Mouse (Mus musculus): ENCODE measurements around the gene Zdhhc4. TPM values are rescaled to one million over a fixed set of nuclear protein-coding genes. Genes with fewer than 3 reads are reported as not detected.

Zdhhc4 gene
- total and polyA plus RNA-seq, 2 experiments from 2014 or later, result 63.3 to 104 TPM

GRCm38 (mm10) chr5:143317288-143317610, 11.8 kb downstream of the Zdhhc4 start:
- Histone ChIP-seq H3K27me3 (ENCODE audit: control insufficient read depth, insufficient read depth, low read length) (no peaks in the 10 kb centered on the region), H3K4me2 (ENCODE audit: low read depth, low read length) (no peak overlapping the region), H3K4me1 (ENCODE audit: control insufficient read depth, insufficient read depth) (peaks cover 10% of the 10 kb centered on the region), H3K4me3 (ENCODE audit: low read depth, low read length) (no peak overlapping the region), H3K9ac (replicated peaks; ENCODE audit: low read depth, low read length) (no peak overlapping the region), H3K36me3 (replicated peaks; ENCODE audit: control insufficient read depth, insufficient read depth, low read length) (peaks cover 61% of the 10 kb centered on the region), H3K27ac (ENCODE audit: low read depth) (no peak overlapping the region), H3K9me3 (replicated peaks; ENCODE audit: control insufficient read depth, low read length) (no peaks in the 10 kb centered on the region)
- TF ChIP-seq CTCF (IDR thresholded peaks at IDR 0.05; ENCODE audit: low read depth), result no peak
- no peak for TF ChIP-seq EP300 (IDR thresholded peaks at IDR 0.05; ENCODE audit: low read depth)
- ATAC-seq (ENCODE audit: insufficient read depth, low read depth), result no peak
- DNase-seq (ENCODE audit: low spot score), result no peak
- 77% methylated on average over 8 of the region's 8 CpGs for WGBS

GRCm38 (mm10) chr5:143316605-143317287, 12.3 kb downstream of the Zdhhc4 start:
- Histone ChIP-seq H3K4me1 (ENCODE audit: control insufficient read depth, insufficient read depth) (peaks cover 10% of the 10 kb centered on the region), H3K27me3 (ENCODE audit: control insufficient read depth, insufficient read depth, low read length) (no peaks in the 10 kb centered on the region), H3K27ac (ENCODE audit: low read depth) (no peak overlapping the region), H3K9me3 (replicated peaks; ENCODE audit: control insufficient read depth, low read length) (no peaks in the 10 kb centered on the region), H3K4me2 (ENCODE audit: low read depth, low read length) (no peak overlapping the region), H3K9ac (replicated peaks; ENCODE audit: low read depth, low read length) (no peak overlapping the region), H3K36me3 (replicated peaks; ENCODE audit: control insufficient read depth, insufficient read depth, low read length) (peaks cover 57% of the 10 kb centered on the region), H3K4me3 (ENCODE audit: low read depth, low read length) (no peak overlapping the region)
- WGBS, result 88% methylated on average over 5 of the region's 5 CpGs
- no peak for DNase-seq (ENCODE audit: low spot score)
- ATAC-seq (ENCODE audit: insufficient read depth, low read depth), result no peak
- TF ChIP-seq EP300 (IDR thresholded peaks at IDR 0.05; ENCODE audit: low read depth) (no peak), CTCF (IDR thresholded peaks at IDR 0.05; ENCODE audit: low read depth) (no peak)

GRCm38 (mm10) chr5:143315514-143315888, 13.6 kb downstream of the Zdhhc4 start:
- Histone ChIP-seq H3K27me3 (ENCODE audit: control insufficient read depth, insufficient read depth, low read length) (no peaks in the 10 kb centered on the region), H3K27ac (ENCODE audit: low read depth) (no peak overlapping the region), H3K9ac (replicated peaks; ENCODE audit: low read depth, low read length) (no peak overlapping the region), H3K4me1 (ENCODE audit: control insufficient read depth, insufficient read depth) (peaks cover 10% of the 10 kb centered on the region), H3K36me3 (replicated peaks; ENCODE audit: control insufficient read depth, insufficient read depth, low read length) (peaks cover 56% of the 10 kb centered on the region), H3K4me2 (ENCODE audit: low read depth, low read length) (peak overlapping the region; percentile 93), H3K9me3 (replicated peaks; ENCODE audit: control insufficient read depth, low read length) (no peaks in the 10 kb centered on the region), H3K4me3 (ENCODE audit: low read depth, low read length) (peak overlapping the region; percentile 83)
- WGBS, result 18% methylated on average over 8 of the region's 8 CpGs
- ATAC-seq (ENCODE audit: insufficient read depth, low read depth) (0 out of 2 replicates have a peak, but pooled peaks have one; percentile 5), DNase-seq (ENCODE audit: low spot score) (no peak)
- TF ChIP-seq EP300 (IDR thresholded peaks at IDR 0.05; ENCODE audit: low read depth), result no peak
- no peak for TF ChIP-seq CTCF (IDR thresholded peaks at IDR 0.05; ENCODE audit: low read depth)

GRCm38 (mm10) chr5:143314730-143315513, 14.1 kb downstream of the Zdhhc4 start, which contains the start of gene E130309D02Rik:
Gene E130309D02Rik (minus strand): TSS chr5:143315360.
- peak within 1 kb of the TSS; percentile 89 for H3K27ac ChIP-seq (ENCODE audit: low read depth)
- under 1% methylated on average over 87 of the region's 101 CpGs for WGBS
- peaks cover 10% of the 10 kb centered on the region for H3K4me1 ChIP-seq (ENCODE audit: control insufficient read depth, insufficient read depth)
- ATAC-seq (ENCODE audit: insufficient read depth, low read depth) (peak; percentile 84), DNase-seq (ENCODE audit: low spot score) (peak; percentile 66)
- TF ChIP-seq CTCF (IDR thresholded peaks at IDR 0.05; ENCODE audit: low read depth) (peak; percentile 70), EP300 (IDR thresholded peaks at IDR 0.05; ENCODE audit: low read depth) (no peak)
- no peaks in the 10 kb centered on the region for H3K27me3 ChIP-seq (ENCODE audit: control insufficient read depth, insufficient read depth, low read length)
- H3K4me3 ChIP-seq (ENCODE audit: low read depth, low read length), result peak within 1 kb of the TSS; percentile 83
- peak within 1 kb of the TSS; percentile 93 for H3K4me2 ChIP-seq (ENCODE audit: low read depth, low read length)
- H3K36me3 ChIP-seq (replicated peaks; ENCODE audit: control insufficient read depth, insufficient read depth, low read length), result peaks cover 56% of the 10 kb centered on the region
- H3K9me3 ChIP-seq (replicated peaks; ENCODE audit: control insufficient read depth, low read length), result no peaks in the 10 kb centered on the region
- peak within 1 kb of the TSS; percentile 81 for H3K9ac ChIP-seq (replicated peaks; ENCODE audit: low read depth, low read length)

GRCm38 (mm10) chr5:143314183-143314729, 14.8 kb downstream of the Zdhhc4 start:
- ATAC-seq (ENCODE audit: insufficient read depth, low read depth) (no peak), DNase-seq (ENCODE audit: low spot score) (peak; percentile 18)
- Histone ChIP-seq H3K4me3 (ENCODE audit: low read depth, low read length) (peak overlapping the region; percentile 83), H3K27me3 (ENCODE audit: control insufficient read depth, insufficient read depth, low read length) (no peaks in the 10 kb centered on the region), H3K9ac (replicated peaks; ENCODE audit: low read depth, low read length) (peak overlapping the region; percentile 81), H3K9me3 (replicated peaks; ENCODE audit: control insufficient read depth, low read length) (no peaks in the 10 kb centered on the region), H3K27ac (ENCODE audit: low read depth) (peak overlapping the region; percentile 89), H3K4me1 (ENCODE audit: control insufficient read depth, insufficient read depth) (peaks cover 10% of the 10 kb centered on the region), H3K36me3 (replicated peaks; ENCODE audit: control insufficient read depth, insufficient read depth, low read length) (peaks cover 56% of the 10 kb centered on the region), H3K4me2 (ENCODE audit: low read depth, low read length) (peak overlapping the region; percentile 93)
- TF ChIP-seq CTCF (IDR thresholded peaks at IDR 0.05; ENCODE audit: low read depth) (no peak), EP300 (IDR thresholded peaks at IDR 0.05; ENCODE audit: low read depth) (no peak)
- 3% methylated on average over 16 of the region's 16 CpGs for WGBS
